Mouse (Mus musculus): ENCODE data around the gene Psmb2.

Psmb2 gene

DNA sequence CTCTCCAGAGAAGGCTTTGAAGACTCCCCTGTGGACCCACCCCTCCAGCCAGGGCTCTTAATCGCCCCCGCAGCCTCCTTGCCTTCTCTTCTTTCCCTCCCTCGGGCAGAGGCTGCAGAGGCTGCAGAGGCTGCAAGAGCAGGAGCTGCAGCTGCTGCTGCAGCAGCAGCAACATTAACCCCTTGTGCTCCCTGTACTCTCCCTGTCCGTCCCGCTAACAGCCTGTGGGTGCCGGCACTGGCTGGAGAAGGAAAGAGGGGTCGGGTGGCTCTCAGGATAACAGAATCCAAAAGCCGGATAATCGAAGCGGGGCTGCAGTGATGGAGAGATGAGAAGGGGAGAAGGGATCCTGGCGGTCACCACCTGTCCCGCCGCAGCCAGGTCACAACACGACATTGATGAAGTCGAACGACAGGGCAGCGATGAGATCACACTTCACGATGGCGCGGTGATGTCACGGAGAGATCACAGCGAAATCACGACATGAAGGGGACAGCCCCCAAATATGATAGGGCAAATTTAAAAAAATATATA is 75.2 kb downstream of the Psmb2 start:
- peak; percentile 31 for DNase-seq (ENCODE audit: inconsistent ontology term)

- peak; percentile 99 for DNase-seq (ENCODE audit: inconsistent ontology term)
Observed at GRCm38 (mm10) chr4:126753268-126754230, 76.1 kb downstream of the Psmb2 start, which contains the start of the genes Ncdn and AU040320. TSS of gene Ncdn (minus strand) at chr4:126753438. TSS of gene AU040320 (plus strand) at chr4:126753544.

- no peak for DNase-seq (ENCODE audit: inconsistent ontology term)
Observed at GRCm38 (mm10) chr4:126754231-126754611, 76.8 kb downstream of the Psmb2 start.

GRCm38 (mm10) chr4:126754736-126755374 is 77.4 kb downstream of the Psmb2 start:
- no peak for DNase-seq (ENCODE audit: inconsistent ontology term)

DNA sequence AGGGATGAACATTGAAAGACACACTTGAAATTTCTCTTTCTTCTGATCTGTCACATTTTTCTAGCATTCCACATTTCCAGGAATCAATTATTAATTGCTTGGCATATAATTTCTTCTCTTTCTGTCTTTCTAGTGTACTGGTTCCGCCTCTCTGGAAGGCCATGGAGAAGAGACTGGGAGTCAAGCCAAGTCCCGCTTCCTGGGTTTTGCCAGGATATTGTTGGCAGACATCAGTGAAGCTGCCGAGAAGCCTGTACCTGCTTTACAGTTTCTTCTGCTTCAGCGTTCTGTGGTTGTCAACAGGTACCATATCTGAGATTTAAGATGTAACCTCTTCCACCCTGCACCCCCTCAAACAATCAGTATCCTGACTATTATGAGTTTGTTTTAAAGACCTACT is 79.3 kb downstream of the Psmb2 start:
- DNase-seq (ENCODE audit: inconsistent ontology term) = peak; percentile 43

DNA sequence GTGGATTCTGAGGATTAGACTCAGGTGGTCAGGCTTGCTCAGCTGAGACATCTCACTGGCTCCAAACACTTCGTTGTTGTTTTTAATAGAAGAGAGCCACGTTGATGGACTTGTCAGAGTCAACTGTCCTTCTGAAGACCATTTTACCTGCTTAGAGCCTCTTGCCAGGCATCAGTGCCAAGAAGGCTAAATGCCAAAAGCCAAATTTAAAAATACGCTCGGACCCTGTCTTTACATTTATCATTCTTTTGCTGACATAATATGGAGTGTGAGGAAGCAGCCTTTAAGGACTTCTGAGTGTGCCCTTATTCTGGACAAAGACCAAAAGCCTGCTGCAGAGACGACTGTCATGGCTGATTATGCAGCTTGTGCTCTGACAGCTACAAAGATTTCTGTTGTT is 80.9 kb downstream of the Psmb2 start:
- DNase-seq (ENCODE audit: inconsistent ontology term) = no peak
